Mouse (Mus musculus): ENCODE data around the gene Crnkl1. TPM values are rescaled to one million over a fixed set of nuclear protein-coding genes. Genes with fewer than 3 reads are reported as not detected.
"Not testable (repeated sequence)": the region's sequence is repeated elsewhere in the genome, so short reads cannot be mapped to it uniquely, and the experiment has no call there.

Gene Crnkl1
- polyA plus RNA-seq, 1 experiment from 2014 or later = 21.4 TPM

DNA sequence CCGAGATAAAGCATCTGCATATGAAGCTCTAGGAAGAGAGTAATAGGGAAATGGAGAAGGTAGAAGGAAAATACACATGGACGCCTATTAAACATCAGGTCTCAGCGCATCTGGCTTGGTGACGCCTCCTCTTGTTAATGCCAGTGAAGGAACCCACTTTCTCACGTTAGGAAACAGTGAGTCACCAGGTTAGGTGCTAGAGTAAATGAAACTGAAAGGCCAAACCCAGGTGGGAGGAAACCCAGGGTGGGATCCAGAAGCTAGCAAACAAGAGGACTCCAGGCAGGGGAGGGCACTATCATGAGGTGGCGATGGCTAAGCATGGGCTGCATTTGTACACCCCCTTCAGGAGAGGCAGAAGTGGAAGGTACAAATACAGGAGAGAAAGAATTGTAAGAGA is 29.7 kb downstream of the Crnkl1 start:
- ATAC-seq (ENCODE audit: low read depth) (no peak), DNase-seq (no peak)
- no peak overlapping the region for H3K27ac ChIP-seq
- no peak overlapping the region for H3K9ac ChIP-seq
- peaks cover 21% of the 10 kb centered on the region for H3K36me3 ChIP-seq
- no peaks in the 10 kb centered on the region for H3K9me3 ChIP-seq (replicated peaks)
- no peaks in the 10 kb centered on the region for H3K27me3 ChIP-seq
- WGBS (ENCODE audit: insufficient replicate concordance) = 69% methylated on average over 6 of the region's 6 CpGs
- peak overlapping the region; percentile 73; the same call in 1 of the 2 replicates for H3K4me2 ChIP-seq
- no peak overlapping the region for H3K4me3 ChIP-seq (replicated peaks)
- H3K4me1 ChIP-seq (replicated peaks) = peaks cover 25% of the 10 kb centered on the region

DNA sequence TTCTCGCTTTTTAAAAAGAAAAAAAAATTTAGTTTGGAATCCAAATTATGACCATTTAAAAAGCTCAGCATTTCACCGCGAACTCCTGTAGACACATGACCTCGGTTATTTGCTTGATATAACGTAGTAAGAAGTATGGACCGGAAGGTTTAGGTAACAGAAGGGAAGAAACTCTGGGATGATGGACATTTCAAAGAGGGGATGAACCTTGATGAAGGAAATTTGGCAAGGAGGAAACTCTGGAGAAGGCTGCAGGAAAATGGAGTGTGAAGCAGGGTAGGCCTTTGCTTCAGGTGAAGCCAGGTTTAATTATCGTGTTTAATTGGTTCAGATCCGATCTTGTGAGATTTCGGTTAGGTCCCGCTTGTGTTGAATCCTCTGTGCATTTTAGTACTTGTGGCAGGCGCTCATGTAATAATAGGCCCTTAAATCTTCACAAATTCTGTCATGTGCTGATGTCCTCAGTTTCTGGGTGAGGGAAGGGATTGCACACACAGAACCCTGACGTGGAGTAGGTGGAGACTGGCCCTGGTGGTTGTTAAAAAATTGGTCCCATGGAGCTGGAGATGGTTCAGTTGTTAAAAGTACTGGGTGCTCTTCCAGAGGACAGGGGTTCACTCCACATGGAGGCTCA is 30.7 kb downstream of the Crnkl1 start:
- ATAC-seq (ENCODE audit: low read depth) (no peak), DNase-seq (no peak)
- Histone ChIP-seq H3K27me3 (no peaks in the 10 kb centered on the region), H3K27ac (no peak overlapping the region; the same call in 1 of the 2 replicates), H3K36me3 (peaks cover 13% of the 10 kb centered on the region), H3K4me2 (peak overlapping the region; percentile 73), H3K9ac (peak overlapping the region; percentile 90), H3K4me1 (replicated peaks) (peaks cover 25% of the 10 kb centered on the region), H3K4me3 (replicated peaks) (peak overlapping the region; percentile 96), H3K9me3 (replicated peaks) (no peaks in the 10 kb centered on the region)
- 28% methylated on average over 12 of the region's 12 CpGs for WGBS (ENCODE audit: insufficient replicate concordance)

DNA sequence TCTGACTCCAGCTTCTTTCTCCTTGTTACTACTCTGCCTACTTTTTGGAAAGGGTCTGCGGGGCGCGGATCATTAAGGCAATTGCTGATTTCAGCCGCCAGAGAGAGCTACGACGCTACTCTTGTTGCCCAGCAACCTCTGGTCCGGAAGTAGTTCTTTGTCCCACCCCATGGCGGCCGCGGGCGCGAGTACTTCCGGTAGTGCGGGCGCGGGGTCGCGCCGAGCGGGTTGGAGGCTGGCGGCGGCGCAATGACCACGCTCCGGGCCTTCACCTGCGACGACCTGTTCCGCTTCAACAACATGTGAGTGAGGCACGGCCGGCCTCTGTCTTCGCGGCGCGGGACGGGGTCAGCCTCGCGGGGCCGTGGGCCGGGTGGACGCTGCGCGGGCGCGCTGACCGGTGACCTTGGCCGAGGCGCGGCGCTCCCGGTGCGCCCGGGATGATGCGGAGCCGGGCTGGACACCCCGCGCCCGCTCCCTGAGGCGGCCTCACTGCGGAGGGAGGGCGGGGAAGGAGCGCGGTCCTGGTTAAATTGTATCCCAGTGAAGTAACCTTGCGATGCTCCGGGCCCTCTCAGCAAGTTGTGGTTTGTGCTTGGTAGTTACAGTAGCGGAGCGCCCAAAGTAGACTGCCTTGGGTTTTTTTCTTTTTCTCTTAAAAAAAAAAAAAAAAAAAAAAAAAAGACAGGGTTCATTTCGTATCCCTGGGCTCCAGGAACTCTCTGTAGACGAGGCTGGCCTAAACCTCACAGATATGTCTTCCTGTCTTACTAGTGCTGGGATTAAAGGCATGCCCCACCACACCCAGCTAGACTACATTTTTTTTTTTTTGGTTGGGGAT is 31.5 kb downstream of the Crnkl1 start:
- Histone ChIP-seq H3K9me3 (replicated peaks) (no peaks in the 10 kb centered on the region), H3K4me2 (peak overlapping the region; percentile 73), H3K27me3 (no peaks in the 10 kb centered on the region), H3K27ac (peak overlapping the region; percentile 80), H3K36me3 (peaks cover 7% of the 10 kb centered on the region; the same call in 1 of the 2 replicates), H3K4me3 (replicated peaks) (peak overlapping the region; percentile 96), H3K4me1 (replicated peaks) (peaks cover 25% of the 10 kb centered on the region), H3K9ac (peak overlapping the region; percentile 90)
- ATAC-seq (ENCODE audit: low read depth) (peak; percentile 95), DNase-seq (peak; percentile 77)
- WGBS (ENCODE audit: insufficient replicate concordance) = under 1% methylated on average over 68 of the region's 68 CpGs

DNA sequence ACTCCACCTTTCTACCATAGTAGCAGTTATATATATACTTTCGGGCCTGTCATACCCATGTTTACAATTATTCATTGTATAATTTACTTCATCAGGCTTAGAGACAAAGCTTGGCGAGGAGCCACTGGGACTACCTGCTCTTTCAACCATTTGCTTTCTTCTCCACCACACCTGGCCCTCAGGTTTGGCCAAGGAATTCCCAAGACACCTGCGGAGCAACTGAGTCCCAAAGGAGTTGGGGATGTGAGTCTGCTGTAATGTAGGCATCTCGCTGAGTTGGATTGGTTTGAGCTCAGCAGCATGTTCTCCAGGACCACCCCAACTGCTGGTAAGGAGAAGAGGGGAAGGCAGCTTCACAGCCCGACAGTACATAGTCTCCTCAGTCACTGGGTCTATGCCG is 33.0 kb downstream of the Crnkl1 start, which contains the start of gene Naa20:
Gene Naa20, plus strand, starts transcription at position 239 of the 400 bp plus-strand sequence.
- no peaks in the 10 kb centered on the region for H3K9me3 ChIP-seq (replicated peaks)
- no peak within 1 kb of the TSS for H3K27ac ChIP-seq
- no peaks in the 10 kb centered on the region for H3K27me3 ChIP-seq
- H3K9ac ChIP-seq = peak within 1 kb of the TSS; percentile 90; the same call in 1 of the 2 replicates
- H3K4me3 ChIP-seq (replicated peaks) = peak within 1 kb of the TSS; percentile 96
- peak within 1 kb of the TSS; percentile 73 for H3K4me2 ChIP-seq
- DNase-seq (no peak), ATAC-seq (ENCODE audit: low read depth) (no peak)
- WGBS (ENCODE audit: insufficient replicate concordance) = 69% methylated on average over 6 of the region's 6 CpGs
- H3K4me1 ChIP-seq (replicated peaks) = peaks cover 25% of the 10 kb centered on the region
- H3K36me3 ChIP-seq = peaks cover 4% of the 10 kb centered on the region; the same call in 1 of the 2 replicates

DNA sequence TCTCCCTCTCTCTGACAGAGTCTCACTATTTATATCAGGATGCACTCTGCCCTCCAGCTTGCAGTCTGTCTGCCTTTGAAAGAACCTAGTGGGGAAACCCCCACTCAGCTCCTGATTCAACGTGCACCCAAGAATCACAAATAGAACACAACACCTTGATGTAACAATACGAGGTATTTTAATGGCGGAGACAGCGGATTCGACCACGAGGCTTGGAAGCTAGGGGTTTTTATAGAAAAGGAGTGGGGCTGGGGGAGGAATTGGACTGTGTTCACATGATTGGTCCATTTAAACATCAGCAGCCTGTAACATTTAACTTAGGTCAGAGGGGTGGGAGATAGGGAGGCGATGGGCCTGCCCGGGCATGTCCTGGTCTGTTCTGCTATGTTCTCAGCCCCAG is 34.5 kb downstream of the Crnkl1 start:
- H3K27ac ChIP-seq; H3K4me2 ChIP-seq; ATAC-seq (ENCODE audit: low read depth); H3K9me3 ChIP-seq (replicated peaks); H3K27me3 ChIP-seq; H3K36me3 ChIP-seq; DNase-seq; H3K4me3 ChIP-seq (replicated peaks); H3K9ac ChIP-seq: not testable (repeated sequence)
- 72% methylated on average over 8 of the region's 8 CpGs for WGBS (ENCODE audit: insufficient replicate concordance)
- peaks cover 20% of the 10 kb centered on the region for H3K4me1 ChIP-seq (replicated peaks)

DNA sequence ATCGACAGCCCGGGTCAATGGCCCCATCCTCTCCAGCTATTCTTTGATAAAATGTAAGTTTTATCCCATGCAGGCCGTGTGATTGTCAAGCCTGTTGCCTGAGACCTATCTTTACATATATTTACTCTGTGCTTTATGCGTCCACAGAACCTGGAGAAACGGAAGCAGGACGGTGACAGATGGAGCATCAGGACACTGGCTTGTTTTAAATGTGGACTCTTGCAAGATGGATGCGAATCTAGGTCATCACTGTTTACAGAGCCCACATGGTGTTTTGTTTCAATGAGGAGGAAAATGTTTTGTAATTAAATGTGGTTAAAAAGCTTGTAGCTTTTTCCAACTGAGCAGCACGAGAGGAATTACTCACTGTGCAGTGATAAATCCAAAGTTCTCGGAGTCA is 36.7 kb downstream of the Crnkl1 start:
- H3K27ac ChIP-seq = no peak overlapping the region
- no peak overlapping the region for H3K4me2 ChIP-seq
- H3K4me1 ChIP-seq (replicated peaks) = peaks cover 3% of the 10 kb centered on the region; the same call in 1 of the 2 replicates
- no peak for DNase-seq
- H3K27me3 ChIP-seq = no peaks in the 10 kb centered on the region
- ATAC-seq (ENCODE audit: low read depth) = no peak
- 76% methylated on average over 9 of the region's 9 CpGs for WGBS (ENCODE audit: insufficient replicate concordance)
- no peaks in the 10 kb centered on the region for H3K9me3 ChIP-seq (replicated peaks)
- H3K9ac ChIP-seq = no peak overlapping the region
- no peak overlapping the region for H3K4me3 ChIP-seq (replicated peaks)
- no peaks in the 10 kb centered on the region for H3K36me3 ChIP-seq

DNA sequence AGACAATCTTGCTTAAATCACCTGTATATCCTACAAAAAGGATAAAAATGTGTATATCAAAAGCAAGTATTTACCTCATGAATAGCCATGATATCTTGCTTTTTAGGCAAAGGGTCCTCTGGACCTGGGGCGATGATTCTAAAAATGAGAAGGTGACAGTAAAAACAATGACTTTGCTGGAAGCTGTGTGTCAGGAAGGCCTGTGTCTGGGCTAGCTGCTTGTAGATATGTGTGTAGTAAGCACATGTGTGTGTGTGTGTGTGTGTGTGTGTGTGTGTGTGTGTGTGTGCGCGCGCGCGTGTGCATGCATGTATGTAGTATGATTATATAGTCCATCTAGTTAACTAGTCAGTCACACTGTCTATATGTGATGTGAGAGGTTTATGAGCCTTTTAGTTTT is 41.1 kb downstream of the Crnkl1 start:
- WGBS (ENCODE audit: insufficient replicate concordance) = 91% methylated on average over 6 of the region's 6 CpGs
- Histone ChIP-seq H3K9ac (no peak overlapping the region), H3K36me3 (no peaks in the 10 kb centered on the region), H3K9me3 (replicated peaks) (no peaks in the 10 kb centered on the region), H3K27me3 (no peaks in the 10 kb centered on the region), H3K27ac (no peak overlapping the region), H3K4me2 (no peak overlapping the region), H3K4me3 (replicated peaks) (no peak overlapping the region), H3K4me1 (replicated peaks) (no peaks in the 10 kb centered on the region; the same call in 1 of the 2 replicates)
- ATAC-seq (ENCODE audit: low read depth) (no peak), DNase-seq (no peak)

DNA sequence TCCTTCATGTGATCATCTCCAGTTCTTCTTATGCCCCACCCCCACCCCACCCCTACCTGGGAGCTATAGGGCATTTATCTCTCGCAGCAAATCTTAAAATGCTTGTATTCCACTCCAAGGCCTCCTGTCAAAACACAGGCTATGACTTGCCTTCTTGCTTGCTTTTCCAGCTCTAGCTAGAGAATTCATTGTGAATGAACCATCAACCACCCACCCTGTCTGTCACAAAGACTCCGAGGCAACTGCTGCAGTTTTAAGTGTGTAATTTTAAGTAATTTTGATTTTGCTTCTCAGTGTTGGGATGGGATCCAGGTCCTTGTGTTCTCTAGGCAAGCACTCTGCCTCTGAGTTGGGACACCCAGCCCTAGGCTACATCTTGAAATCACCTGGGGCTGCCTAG is 44.2 kb downstream of the Crnkl1 start:
- 60% methylated on average over 2 of the region's 2 CpGs for WGBS (ENCODE audit: insufficient replicate concordance)
- Histone ChIP-seq H3K27me3 (no peaks in the 10 kb centered on the region), H3K9ac (no peak overlapping the region), H3K36me3 (no peaks in the 10 kb centered on the region), H3K4me2 (no peak overlapping the region), H3K4me3 (replicated peaks) (no peak overlapping the region), H3K27ac (no peak overlapping the region), H3K4me1 (replicated peaks) (no peaks in the 10 kb centered on the region; the same call in 1 of the 2 replicates), H3K9me3 (replicated peaks) (no peaks in the 10 kb centered on the region)
- ATAC-seq (ENCODE audit: low read depth) (no peak), DNase-seq (no peak)

DNA sequence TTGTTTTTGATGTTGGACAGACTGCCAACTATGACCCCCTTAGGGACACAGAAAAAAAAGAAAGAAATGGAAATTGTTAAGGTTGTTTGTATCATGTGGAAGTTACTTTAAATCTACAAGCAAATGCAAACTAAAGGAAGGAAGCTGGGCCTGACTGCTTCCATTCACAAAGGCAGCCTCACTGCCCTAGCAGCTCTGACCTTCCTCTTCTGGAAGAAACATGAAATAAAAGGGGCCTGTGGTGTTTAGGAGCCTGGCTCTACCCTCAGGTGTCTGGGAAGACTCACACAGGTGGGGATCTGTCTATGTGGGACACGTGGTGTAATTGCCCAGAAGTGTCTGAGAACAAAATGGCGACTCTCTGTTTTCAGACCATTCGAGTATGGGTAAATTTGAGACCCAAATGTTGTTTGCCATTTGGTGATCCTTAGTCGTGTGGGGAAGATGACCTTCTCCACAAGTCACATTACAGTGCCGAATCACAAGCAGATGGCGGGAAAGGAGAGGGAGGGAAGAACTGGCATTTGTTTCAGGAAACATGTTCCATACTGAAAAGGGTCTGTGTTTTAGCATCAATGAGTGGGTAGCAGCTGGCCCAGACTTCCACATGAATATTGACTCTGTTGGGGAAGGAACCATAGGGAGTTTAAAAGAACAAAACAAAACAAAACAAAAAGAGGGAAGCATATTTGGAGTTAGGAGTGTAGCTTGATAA is 45.9 kb downstream of the Crnkl1 start:
- Histone ChIP-seq H3K4me1 (replicated peaks) (peaks cover 8% of the 10 kb centered on the region; the same call in 1 of the 2 replicates), H3K4me3 (replicated peaks) (no peak overlapping the region), H3K27me3 (no peaks in the 10 kb centered on the region), H3K9ac (no peak overlapping the region), H3K36me3 (no peaks in the 10 kb centered on the region), H3K27ac (peak overlapping the region; percentile 69), H3K4me2 (no peak overlapping the region), H3K9me3 (replicated peaks) (no peaks in the 10 kb centered on the region)
- 58% methylated on average over 6 of the region's 6 CpGs for WGBS (ENCODE audit: insufficient replicate concordance)
- DNase-seq (no peak), ATAC-seq (ENCODE audit: low read depth) (0 out of 2 replicates have a peak, but pooled peaks have one; percentile 20)

DNA sequence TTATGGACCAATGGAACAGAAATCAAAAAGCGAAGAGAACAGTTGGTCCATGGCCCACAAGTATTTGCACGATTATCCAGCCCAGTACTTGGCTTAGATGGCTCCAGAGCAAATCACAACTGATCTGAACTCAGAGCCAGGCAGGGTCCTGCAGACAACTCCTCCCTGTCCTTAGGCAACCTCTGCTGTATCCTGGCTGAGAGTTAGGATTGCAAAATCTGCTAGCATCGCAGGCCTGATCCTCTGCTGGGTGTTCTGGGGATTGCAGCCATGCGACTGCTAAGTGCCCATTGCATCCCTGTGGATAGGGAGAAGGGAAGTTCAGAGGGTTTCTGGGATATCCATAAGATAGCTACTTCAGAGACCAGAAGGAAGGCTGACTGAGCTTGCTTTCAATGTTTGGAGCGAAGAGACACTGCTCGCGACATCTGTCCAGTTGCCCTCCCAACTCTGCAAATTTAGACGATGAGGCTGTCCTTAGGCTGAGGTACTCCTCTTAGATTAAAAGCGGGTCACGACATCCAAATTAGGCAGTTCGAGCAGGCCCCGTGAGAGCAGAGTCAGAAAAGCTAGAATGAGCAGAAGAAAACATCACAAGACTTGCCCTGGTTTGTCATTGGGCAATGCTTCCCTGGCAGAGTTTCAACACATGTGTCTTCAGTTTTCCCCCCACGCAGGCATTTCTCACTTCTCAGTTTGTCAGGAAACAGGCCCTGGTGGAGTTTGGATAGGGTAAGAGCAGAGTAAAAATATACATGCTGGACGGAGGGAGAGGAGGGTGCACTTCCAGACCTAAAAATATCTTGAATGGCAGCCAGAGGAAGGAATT is 46.7 kb downstream of the Crnkl1 start:
- no peak overlapping the region for H3K9ac ChIP-seq
- DNase-seq = no peak
- H3K4me2 ChIP-seq = no peak overlapping the region
- peaks cover 13% of the 10 kb centered on the region; the same call in 1 of the 2 replicates for H3K4me1 ChIP-seq (replicated peaks)
- H3K27ac ChIP-seq = peak overlapping the region; percentile 69
- ATAC-seq (ENCODE audit: low read depth) = peak; percentile 45
- WGBS (ENCODE audit: insufficient replicate concordance) = 49% methylated on average over 14 of the region's 14 CpGs
- no peaks in the 10 kb centered on the region for H3K9me3 ChIP-seq (replicated peaks)
- H3K36me3 ChIP-seq = no peaks in the 10 kb centered on the region
- no peak overlapping the region for H3K4me3 ChIP-seq (replicated peaks)
- no peaks in the 10 kb centered on the region for H3K27me3 ChIP-seq
